Mouse (Mus musculus): ENCODE measurements at regions not wholly inside any gene's neighbourhood (a gene's known extent, or its start where the extent isn't known, plus 50 kb on each side); places are given as distances from the start of the nearest gene placed in this dataset.
A peak's percentile ranks its signal among the peaks of the same experiment; 100 is the strongest.

GRCm38 (mm10) chr14:105752509-105753375 lies 143.9 kb downstream of the Spry2 start:
- no peak for DNase-seq (ENCODE audit: low spot score in 2 of 2)
- Histone ChIP-seq H3K27ac (no peak overlapping the region), H3K4me3 (no peak overlapping the region)
- no peak for TF ChIP-seq CTCF (conservative IDR thresholded peaks at IDR 0.05)

DNA sequence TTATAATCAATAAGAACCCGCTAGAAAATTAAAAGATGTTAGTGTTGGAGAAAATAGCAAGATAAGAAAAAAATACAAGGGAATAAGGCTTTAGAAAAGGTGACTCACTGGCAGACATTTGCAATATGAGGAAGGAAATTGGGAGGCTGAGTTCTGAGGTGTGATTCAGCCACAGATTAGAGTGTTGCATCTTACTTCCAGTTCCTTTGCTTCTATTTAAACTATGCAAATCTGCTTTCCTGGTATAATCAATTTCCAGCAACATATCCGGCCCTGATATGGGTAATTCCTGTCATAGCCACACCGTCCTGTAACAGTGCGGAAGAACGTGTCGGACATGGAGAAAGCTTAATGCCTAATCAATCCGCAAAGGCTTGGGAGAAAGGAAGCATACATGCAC lies 144.9 kb downstream of the Spry2 start:
- TF ChIP-seq CTCF (conservative IDR thresholded peaks at IDR 0.05), result no peak
- Histone ChIP-seq H3K4me3 (no peak overlapping the region), H3K27ac (no peak overlapping the region)
- no peak for DNase-seq (ENCODE audit: low spot score in 2 of 2)

GRCm38 (mm10) chr14:105744578-105744977 lies 152.0 kb downstream of the Spry2 start:
- TF ChIP-seq CTCF (conservative IDR thresholded peaks at IDR 0.05), result no peak
- Histone ChIP-seq H3K27ac (no peak overlapping the region), H3K4me3 (no peak overlapping the region)
- no peak for DNase-seq (ENCODE audit: low spot score in 2 of 2)

DNA sequence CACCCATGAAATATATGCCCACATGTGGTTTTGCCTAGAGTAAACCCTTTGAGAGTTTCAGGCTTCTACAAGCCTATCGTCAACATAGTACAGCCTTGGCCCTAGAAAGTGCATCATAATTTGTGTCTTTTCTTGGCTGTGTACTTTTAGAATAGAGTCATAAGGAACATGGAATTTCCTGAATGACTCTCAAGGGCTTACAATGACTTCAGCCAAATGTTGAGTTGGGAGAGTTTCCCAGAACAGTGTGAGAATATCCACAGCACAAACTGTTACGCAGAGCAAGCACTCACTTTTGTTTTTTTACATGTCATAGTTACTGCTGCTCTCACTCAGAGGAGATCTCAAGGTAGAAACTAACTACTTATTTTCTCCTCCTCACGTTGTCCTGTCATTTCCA lies 152.5 kb downstream of the Spry2 start:
- TF ChIP-seq CTCF (conservative IDR thresholded peaks at IDR 0.05), result no peak
- no peak for DNase-seq (ENCODE audit: low spot score in 2 of 2)
- Histone ChIP-seq H3K27ac (no peak overlapping the region), H3K4me3 (no peak overlapping the region)

GRCm38 (mm10) chr14:105740889-105741288 lies 155.7 kb downstream of the Spry2 start:
- no peak for TF ChIP-seq CTCF (conservative IDR thresholded peaks at IDR 0.05)
- peak; percentile 17 to 31 for DNase-seq (ENCODE audit: low spot score in 2 of 2)
- Histone ChIP-seq H3K4me3 (no peak overlapping the region; the same call in 1 of the 2 replicates), H3K27ac (peak overlapping the region; percentile 8; the same call in 1 of the 2 replicates)

DNA sequence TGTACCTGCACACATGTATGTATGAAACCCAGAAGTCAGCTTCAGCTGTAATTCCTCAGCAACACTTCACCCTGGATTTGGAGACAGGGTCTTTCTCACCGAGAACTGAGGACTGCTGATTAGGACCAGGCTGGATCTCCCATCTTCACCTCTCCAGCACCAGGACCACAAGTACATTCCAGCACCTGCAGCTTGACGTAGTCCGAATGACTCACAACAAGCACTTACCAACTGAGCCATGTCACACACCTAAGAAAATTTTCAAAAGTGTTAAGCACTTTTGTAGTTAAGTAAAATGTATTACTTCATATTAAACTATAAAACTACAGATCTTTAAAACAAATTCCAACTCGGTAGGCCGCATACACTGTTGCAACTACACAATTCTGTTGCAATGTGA lies 158.1 kb downstream of the Spry2 start:
- Histone ChIP-seq H3K27ac (no peak overlapping the region), H3K4me3 (no peak overlapping the region)
- DNase-seq (ENCODE audit: low spot score in 2 of 2), result no peak
- no peak for TF ChIP-seq CTCF (conservative IDR thresholded peaks at IDR 0.05)

DNA sequence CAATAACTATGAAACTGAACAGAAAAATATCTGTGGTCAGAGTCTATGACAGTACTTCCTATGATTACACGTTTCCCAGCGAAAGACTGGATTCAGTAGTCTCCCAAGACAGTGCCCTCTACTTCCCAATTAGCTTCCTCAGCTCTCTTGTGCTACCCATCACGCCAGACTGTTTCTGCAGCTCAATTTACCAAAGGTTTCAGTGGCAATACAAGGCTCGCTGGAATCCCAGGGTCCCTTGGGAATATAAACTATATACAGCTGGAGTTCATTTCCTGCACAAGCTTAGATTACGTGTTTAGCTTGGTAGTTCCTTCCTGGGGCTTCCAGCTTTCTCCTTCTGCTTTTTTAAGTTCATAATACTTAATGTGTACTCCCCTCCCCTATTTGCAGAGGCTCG lies 160.3 kb downstream of the Spry2 start:
- H3K4me3 ChIP-seq, result no peak overlapping the region
- no peak for TF ChIP-seq CTCF (conservative IDR thresholded peaks at IDR 0.05)
- DNase-seq (ENCODE audit: low spot score in 2 of 2), result no peak
- peak overlapping the region; percentile 12; the same call in 1 of the 2 replicates for H3K27ac ChIP-seq

DNA sequence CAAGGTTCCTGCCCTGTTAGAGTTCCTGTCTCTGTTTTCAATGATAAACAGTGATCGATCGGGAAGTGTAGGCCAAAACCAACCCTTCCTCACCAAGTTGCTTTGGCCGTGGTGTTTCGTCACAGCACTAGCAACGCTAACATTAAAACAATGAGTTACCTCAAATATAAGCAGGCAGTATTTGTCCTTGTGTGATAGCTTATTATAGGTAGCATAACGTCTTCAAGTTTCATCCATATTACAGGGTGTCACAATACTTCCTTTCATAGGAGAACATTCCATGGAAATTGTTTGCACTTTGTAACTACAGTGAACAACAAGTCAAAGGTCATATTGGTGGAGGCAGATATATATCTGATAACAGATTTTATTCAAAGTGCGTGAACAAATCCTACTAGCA lies 162.3 kb downstream of the Spry2 start:
- Histone ChIP-seq H3K4me3 (no peak overlapping the region), H3K27ac (peak overlapping the region; percentile 96)
- no peak for DNase-seq (ENCODE audit: low spot score in 2 of 2)
- TF ChIP-seq CTCF (conservative IDR thresholded peaks at IDR 0.05), result no peak

DNA sequence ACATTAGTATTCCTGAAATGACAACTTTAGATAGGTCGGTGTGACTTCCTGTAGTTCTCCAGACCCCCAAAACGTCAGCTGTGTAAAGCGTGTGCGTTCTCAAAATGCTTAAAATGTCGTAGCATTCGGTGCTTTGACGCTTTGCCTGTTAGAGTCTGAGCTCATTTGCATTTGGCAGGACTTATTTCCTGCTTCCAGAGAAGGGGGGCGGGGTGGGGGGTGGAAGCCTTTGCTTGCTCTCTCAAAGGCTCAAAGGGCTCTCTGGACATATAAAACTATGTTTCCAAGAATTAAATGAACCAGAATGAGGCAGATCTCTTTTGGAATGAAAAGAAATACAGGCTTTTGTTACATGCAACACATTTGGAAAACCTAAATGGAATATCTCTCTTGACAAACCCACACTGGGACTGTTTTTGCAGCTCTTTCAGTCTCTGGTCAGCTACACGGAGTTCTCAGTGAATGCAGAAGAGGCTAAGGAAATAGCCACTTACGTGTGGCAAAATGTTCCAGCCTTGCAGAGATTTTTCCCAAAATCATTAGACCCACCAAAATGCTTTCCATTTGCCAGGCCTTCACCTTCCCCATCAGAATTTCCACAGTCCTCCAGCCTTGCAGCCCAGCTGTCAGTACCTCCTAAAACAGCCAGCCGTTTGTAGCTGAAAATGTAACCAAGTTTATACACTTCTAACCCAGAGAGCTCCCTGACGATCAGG lies 163.4 kb downstream of the Spry2 start:
- TF ChIP-seq CTCF (conservative IDR thresholded peaks at IDR 0.05), result no peak
- Histone ChIP-seq H3K4me3 (peak overlapping the region; percentile 49), H3K27ac (peak overlapping the region; percentile 96)
- peak in 1 of 2 experiments; percentile 43 for DNase-seq (ENCODE audit: low spot score in 2 of 2)

DNA sequence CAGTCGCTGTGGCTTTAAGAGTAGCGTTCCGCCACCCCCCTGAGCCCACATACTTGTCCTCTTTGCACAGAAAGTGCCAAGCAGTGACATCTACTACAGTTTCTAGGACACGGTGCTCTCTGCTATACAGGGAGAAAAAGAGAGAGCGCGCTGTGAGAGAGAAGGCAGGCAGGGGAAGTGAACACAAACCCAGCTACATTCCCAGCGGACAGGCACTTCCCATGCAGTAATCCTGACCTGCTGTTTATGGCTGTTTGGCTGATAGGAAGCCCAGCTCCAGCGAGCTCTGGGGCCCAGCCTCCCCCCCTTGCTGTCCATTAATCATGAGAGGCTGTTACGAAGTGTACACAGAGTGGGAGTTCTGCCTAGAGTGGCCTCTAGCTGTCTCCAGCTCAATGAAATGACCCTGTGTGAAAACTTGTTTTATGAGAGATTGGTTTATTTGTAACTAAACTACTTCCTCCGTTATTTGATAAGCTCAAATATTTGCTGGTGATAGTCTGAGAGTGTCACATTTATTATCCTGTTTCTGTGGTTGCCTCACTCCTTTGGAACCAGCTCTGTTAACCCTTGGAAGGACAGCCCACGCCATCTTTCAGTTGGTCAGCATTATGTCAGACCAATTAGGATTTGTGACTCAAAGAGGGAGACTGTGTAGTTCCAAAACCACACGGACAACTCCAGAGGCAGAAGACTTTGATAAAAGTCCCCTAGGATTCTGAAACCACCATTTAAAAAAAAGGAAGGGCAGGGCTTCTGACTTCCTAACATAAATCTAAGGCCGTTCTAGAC lies 164.2 kb downstream of the Spry2 start:
- peak overlapping the region; percentile 96 for H3K27ac ChIP-seq
- peak overlapping the region; percentile 49 for H3K4me3 ChIP-seq
- TF ChIP-seq CTCF (conservative IDR thresholded peaks at IDR 0.05), result peak; percentile 55
- DNase-seq (ENCODE audit: low spot score in 2 of 2), result peak; percentile 65 to 85

DNA sequence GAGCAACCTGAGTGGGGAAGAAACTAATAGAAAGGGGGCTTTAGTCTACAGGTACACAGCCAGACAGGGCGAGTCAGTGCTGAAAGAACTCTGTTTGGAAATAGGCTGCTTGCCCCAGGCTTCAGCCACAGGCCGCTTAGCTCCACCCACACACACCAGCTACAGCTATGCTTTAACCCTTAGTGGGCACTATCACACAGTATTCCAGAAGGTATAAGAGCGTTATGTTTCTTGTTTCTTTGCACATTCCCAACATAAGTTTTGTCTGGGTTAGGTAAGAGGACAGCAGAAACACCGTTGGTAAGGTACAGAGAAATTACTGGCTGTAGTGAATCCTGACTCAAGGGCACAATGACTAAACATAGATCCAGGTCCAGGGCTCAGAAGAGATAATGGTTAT lies 165.8 kb downstream of the Spry2 start:
- no peak for DNase-seq (ENCODE audit: low spot score in 2 of 2)
- H3K27ac ChIP-seq, result peak overlapping the region; percentile 96
- no peak for TF ChIP-seq CTCF (conservative IDR thresholded peaks at IDR 0.05)
- H3K4me3 ChIP-seq, result no peak overlapping the region; the same call in 1 of the 2 replicates

DNA sequence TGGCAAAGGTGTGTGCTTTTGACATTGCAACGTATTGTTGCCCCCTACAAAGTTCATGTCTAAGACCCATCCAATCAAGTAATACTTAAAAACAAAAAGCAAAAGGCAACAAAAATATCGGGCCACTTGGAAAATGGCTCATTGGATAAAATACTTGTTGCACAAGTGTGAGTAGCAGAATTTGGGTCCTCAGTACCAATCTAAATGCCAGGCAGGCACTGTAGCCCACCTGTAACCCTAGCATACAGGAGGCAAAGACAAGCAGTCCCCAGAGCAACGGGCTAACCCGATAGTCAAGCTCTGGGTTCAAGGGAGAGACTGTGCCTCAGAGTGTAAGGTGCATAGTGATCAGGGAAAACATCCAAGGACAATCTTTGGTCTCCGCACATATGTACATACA lies 167.8 kb downstream of the Spry2 start:
- no peak overlapping the region for H3K4me3 ChIP-seq
- H3K27ac ChIP-seq, result no peak overlapping the region
- DNase-seq (ENCODE audit: low spot score in 2 of 2), result no peak
- no peak for TF ChIP-seq CTCF (conservative IDR thresholded peaks at IDR 0.05)

GRCm38 (mm10) chr14:105725741-105726140 lies 170.9 kb downstream of the Spry2 start:
- no peak for TF ChIP-seq CTCF (conservative IDR thresholded peaks at IDR 0.05)
- Histone ChIP-seq H3K27ac (no peak overlapping the region), H3K4me3 (no peak overlapping the region)
- no peak for DNase-seq (ENCODE audit: low spot score in 2 of 2)

Measured in layer of hippocampus, adult 2 months (tissue).